Mouse (Mus musculus): ENCODE data around the gene Btrc. TPM values are rescaled to one million over a fixed set of nuclear protein-coding genes. Genes with fewer than 3 reads are reported as not detected.
A peak's percentile ranks its signal among the peaks of the same experiment; 100 is the strongest.

Gene Btrc
- polyA plus RNA-seq, 1 experiment from 2014 or later, result 54.3 TPM

DNA sequence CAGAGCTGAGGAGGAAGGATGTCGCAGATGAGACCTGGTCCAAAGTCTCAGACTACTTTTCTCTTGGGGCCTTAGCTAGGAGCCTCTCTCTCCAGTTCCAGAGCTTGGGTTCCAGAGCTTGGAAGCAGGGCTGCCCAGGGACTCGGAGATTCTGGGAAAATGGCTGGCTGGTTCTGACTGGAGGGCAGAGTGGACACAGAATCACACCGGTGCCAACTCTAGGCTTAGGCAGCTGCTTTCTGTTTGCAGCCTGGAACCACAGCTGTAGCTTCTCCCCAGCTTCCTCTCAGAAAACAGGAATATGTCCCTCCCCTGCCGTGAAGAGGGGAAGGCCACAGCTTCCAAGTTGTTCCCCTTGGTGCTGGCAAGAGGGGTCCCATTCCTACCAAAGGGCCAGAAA lies 186.4 kb downstream of the Btrc start:
- Histone ChIP-seq H3K9me3 (ENCODE audit: low read length) (no peaks in the 10 kb centered on the region), H3K4me1 (ENCODE audit: insufficient read depth, low read length) (peaks cover 22% of the 10 kb centered on the region), H3K27ac (ENCODE audit: low read length) (no peak overlapping the region), H3K36me3 (ENCODE audit: insufficient read depth, low read length) (peaks cover 15% of the 10 kb centered on the region; the same call in 1 of the 2 replicates), H3K4me3 (ENCODE audit: low read length) (no peak overlapping the region), H3K27me3 (ENCODE audit: insufficient read depth, low read length) (peaks cover 18% of the 10 kb centered on the region), H3K4me2 (replicated peaks; ENCODE audit: low read depth, low read length) (no peak overlapping the region), H3K9ac (replicated peaks; ENCODE audit: low read length) (no peak overlapping the region)
- WGBS, result 69% methylated on average over 4 of the region's 4 CpGs
- no peak for ATAC-seq (ENCODE audit: low FRiP score, low TSS enrichment)

DNA sequence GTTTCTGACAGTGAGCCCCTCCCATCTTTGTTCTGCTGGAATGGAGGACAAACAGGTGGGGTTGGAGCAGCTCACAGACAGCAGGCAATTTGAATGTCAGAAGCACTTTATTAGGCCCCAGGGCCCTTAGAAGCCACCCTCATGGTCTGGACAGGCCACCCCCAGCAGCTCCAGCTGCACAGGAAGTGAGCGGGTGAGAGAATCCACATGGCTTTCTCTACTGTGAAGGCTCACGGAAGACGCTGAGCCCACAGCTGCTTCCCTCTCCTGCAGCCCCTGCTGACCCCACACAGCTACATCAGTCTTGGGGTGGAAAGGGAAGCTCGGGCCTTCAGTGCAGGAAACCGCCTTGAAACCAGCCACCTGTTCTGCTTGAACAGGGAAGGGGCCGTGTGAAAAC lies 188.7 kb downstream of the Btrc start:
- H3K4me1 ChIP-seq (ENCODE audit: insufficient read depth, low read length), result peaks cover 22% of the 10 kb centered on the region
- H3K4me3 ChIP-seq (ENCODE audit: low read length), result no peak overlapping the region
- peaks cover 20% of the 10 kb centered on the region for H3K36me3 ChIP-seq (ENCODE audit: insufficient read depth, low read length)
- H3K27me3 ChIP-seq (ENCODE audit: insufficient read depth, low read length), result peaks cover 3% of the 10 kb centered on the region; the same call in 1 of the 2 replicates
- H3K27ac ChIP-seq (ENCODE audit: low read length), result peak overlapping the region; percentile 47
- WGBS, result 25% methylated on average over 6 of the region's 6 CpGs
- H3K9me3 ChIP-seq (ENCODE audit: low read length), result no peaks in the 10 kb centered on the region
- H3K9ac ChIP-seq (replicated peaks; ENCODE audit: low read length), result no peak overlapping the region
- ATAC-seq (ENCODE audit: low FRiP score, low TSS enrichment), result peak; percentile 66
- no peak overlapping the region for H3K4me2 ChIP-seq (replicated peaks; ENCODE audit: low read depth, low read length)

DNA sequence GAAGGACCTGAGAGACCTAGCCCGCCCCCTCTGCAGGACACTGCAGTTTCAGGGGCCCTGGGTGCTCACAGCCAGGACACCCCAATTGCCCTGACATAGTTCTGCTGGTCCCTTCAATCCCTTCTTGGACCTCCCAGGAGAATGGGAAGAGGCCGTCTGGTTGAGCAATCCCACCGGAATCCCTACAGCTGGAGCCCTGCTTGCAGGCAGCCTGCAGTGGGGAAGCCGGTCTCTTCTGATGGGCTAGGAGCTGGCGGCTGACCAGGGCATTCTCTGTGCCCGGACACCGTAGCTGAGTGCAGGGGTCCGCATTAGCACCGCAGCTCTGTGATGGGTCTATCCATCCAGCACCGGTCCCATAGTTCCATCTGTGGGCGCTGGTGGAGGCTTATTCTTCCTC lies 190.6 kb downstream of the Btrc start:
- H3K36me3 ChIP-seq (ENCODE audit: insufficient read depth, low read length), result peaks cover 23% of the 10 kb centered on the region
- no peak for ATAC-seq (ENCODE audit: low FRiP score, low TSS enrichment)
- no peak overlapping the region for H3K4me3 ChIP-seq (ENCODE audit: low read length)
- H3K9me3 ChIP-seq (ENCODE audit: low read length), result no peaks in the 10 kb centered on the region
- no peak overlapping the region for H3K9ac ChIP-seq (replicated peaks; ENCODE audit: low read length)
- H3K27me3 ChIP-seq (ENCODE audit: insufficient read depth, low read length), result no peaks in the 10 kb centered on the region
- 95% methylated on average over 11 of the region's 11 CpGs for WGBS
- no peak overlapping the region for H3K4me2 ChIP-seq (replicated peaks; ENCODE audit: low read depth, low read length)
- no peak overlapping the region for H3K27ac ChIP-seq (ENCODE audit: low read length)
- H3K4me1 ChIP-seq (ENCODE audit: insufficient read depth, low read length), result peaks cover 17% of the 10 kb centered on the region

DNA sequence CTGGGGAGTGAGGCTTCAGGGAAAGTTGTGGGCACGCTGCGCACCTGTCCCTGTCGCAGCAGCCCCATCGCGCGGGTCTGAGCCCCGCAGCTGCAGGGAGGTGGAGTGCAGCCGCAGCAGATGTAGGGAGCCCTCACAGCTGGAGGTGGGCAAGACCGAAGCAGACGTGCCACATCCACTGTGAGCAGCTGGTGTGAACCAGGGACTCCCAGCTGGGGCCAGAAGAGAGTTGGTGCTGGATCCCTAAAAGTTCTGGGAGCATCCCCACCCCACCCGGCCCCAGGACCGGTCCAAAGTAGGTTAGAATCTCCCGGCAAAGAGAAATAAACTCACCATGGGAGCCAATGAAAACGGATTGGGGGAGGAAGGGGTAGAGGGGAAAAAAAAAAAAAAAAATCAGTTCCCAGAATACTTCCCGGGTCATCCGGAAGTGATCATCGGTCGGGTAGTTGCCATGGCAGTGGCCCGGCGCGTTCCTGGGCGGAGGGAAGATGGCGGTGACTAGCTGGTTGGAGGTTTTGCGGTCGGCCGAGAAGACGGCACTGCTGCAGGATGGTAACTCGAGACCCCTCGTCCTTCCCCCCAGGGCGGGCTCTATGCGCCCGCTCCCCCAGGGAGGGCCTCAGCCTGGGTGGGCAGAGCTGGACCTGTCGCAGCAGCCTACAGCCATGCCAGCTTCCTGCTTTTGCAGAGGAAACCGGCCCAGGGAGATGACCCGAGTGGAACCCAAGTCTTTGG lies 196.8 kb downstream of the Btrc start, which contains the start of the genes Poll and Gm17018:
Gene Poll (minus strand): TSS at position 379 of the 738 bp plus-strand sequence.
Gene Gm17018 (plus strand): TSS at position 463 of the 738 bp plus-strand sequence.
- Histone ChIP-seq H3K4me1 (ENCODE audit: insufficient read depth, low read length) (peaks cover 16% of the 10 kb centered on the region), H3K4me3 (ENCODE audit: low read length) (peak within 1 kb of the TSS; percentile 84), H3K9me3 (ENCODE audit: low read length) (no peaks in the 10 kb centered on the region), H3K27ac (ENCODE audit: low read length) (peak within 1 kb of the TSS; percentile 51), H3K36me3 (ENCODE audit: insufficient read depth, low read length) (peaks cover 9% of the 10 kb centered on the region), H3K9ac (replicated peaks; ENCODE audit: low read length) (peak within 1 kb of the TSS; percentile 72), H3K27me3 (ENCODE audit: insufficient read depth, low read length) (no peaks in the 10 kb centered on the region), H3K4me2 (replicated peaks; ENCODE audit: low read depth, low read length) (peak within 1 kb of the TSS; percentile 70)
- ATAC-seq (ENCODE audit: low FRiP score, low TSS enrichment), result peak; percentile 88
- WGBS, result 0% methylated on average over 35 of the region's 35 CpGs

DNA sequence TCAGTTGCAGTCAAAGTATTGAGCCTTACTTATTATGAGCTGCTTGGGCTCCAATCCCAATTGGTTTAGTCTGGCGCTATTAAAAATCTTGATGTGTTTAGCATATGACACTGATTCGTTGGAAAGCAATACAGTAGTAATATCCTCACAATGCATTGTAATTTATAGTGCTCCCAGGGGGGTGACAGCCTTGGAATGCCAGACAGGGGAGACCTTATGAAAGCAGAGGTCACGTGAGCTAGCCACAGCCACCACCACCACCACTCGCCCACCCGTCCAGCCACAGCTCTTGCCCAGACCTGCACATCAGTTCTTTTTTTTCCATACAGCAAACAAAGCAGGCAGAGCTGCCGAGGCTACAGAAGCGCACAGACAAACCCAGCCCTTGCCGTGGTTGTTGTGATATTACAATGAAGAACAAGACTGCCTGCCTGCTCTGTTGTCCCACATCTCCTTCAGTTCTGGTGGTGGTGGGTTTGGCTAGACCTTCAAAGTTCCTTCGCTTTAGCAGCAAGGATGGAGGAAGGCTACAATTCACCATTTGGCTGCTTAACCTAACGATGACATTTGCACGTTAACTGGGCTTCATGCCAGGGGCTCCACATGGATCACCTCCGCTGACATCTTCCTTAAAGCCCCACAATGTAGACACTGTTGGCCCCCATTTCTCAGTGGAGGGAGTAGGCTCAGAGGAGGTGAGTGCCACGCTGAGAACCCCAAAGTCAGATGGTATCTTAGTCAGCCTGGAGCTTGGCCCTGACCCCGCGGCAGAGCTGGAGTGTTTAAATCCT lies 202.6 kb downstream of the Btrc start:
- Histone ChIP-seq H3K9ac (replicated peaks; ENCODE audit: low read length) (no peak overlapping the region), H3K4me3 (ENCODE audit: low read length) (no peak overlapping the region), H3K36me3 (ENCODE audit: insufficient read depth, low read length) (no peaks in the 10 kb centered on the region), H3K4me2 (replicated peaks; ENCODE audit: low read depth, low read length) (no peak overlapping the region), H3K9me3 (ENCODE audit: low read length) (no peaks in the 10 kb centered on the region), H3K27me3 (ENCODE audit: insufficient read depth, low read length) (no peaks in the 10 kb centered on the region), H3K4me1 (ENCODE audit: insufficient read depth, low read length) (peaks cover 30% of the 10 kb centered on the region), H3K27ac (ENCODE audit: low read length) (no peak overlapping the region)
- no peak for ATAC-seq (ENCODE audit: low FRiP score, low TSS enrichment)
- WGBS, result 40% methylated on average over 15 of the region's 15 CpGs

DNA sequence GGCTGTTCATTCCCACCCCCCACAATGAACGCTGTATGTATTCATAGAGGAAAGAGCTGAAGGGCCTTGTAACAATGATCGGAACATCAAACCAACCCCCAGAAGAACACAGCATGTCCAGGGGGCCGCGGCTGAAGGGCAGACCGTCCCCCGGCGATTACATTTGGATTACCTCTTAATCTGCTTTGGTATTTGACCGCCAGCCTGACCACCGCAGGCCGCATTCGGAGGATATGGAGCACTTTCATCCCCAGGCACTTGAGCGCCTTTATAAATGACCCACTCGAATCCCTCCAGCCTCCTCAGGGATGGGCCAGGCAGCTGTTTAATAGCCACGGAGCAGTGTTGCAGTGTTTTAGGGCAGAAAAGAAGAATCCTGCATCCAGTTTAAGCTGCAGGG lies 203.8 kb downstream of the Btrc start:
- Histone ChIP-seq H3K27me3 (ENCODE audit: insufficient read depth, low read length) (no peaks in the 10 kb centered on the region), H3K9me3 (ENCODE audit: low read length) (no peaks in the 10 kb centered on the region), H3K27ac (ENCODE audit: low read length) (no peak overlapping the region), H3K4me2 (replicated peaks; ENCODE audit: low read depth, low read length) (no peak overlapping the region), H3K36me3 (ENCODE audit: insufficient read depth, low read length) (peaks cover 7% of the 10 kb centered on the region), H3K4me3 (ENCODE audit: low read length) (no peak overlapping the region), H3K9ac (replicated peaks; ENCODE audit: low read length) (no peak overlapping the region), H3K4me1 (ENCODE audit: insufficient read depth, low read length) (peaks cover 25% of the 10 kb centered on the region)
- 57% methylated on average over 14 of the region's 14 CpGs for WGBS
- no peak for ATAC-seq (ENCODE audit: low FRiP score, low TSS enrichment)

DNA sequence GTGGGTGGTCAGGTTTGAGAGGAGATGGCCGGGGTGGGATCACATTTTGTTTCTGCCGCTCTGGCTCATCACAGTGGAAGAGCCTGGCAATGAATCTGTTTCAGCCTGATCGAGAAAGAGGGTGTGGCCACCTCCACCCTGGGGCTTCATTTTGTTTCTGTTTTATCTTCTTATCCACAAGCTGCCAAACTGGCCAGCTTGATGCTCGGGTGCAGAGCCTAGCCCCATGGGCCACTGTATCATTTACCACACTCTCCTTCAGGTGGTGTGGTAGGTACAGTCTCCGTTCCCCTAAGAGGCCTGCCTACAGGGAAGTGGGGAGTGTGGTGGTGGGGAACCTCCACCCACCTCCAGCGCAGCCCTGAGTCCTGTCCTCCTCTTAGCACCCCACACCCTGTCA lies 209.5 kb downstream of the Btrc start:
- Histone ChIP-seq H3K9me3 (ENCODE audit: low read length) (no peaks in the 10 kb centered on the region), H3K4me2 (replicated peaks; ENCODE audit: low read depth, low read length) (no peak overlapping the region), H3K27ac (ENCODE audit: low read length) (no peak overlapping the region), H3K27me3 (ENCODE audit: insufficient read depth, low read length) (no peaks in the 10 kb centered on the region), H3K4me1 (ENCODE audit: insufficient read depth, low read length) (peaks cover 29% of the 10 kb centered on the region), H3K36me3 (ENCODE audit: insufficient read depth, low read length) (peaks cover 17% of the 10 kb centered on the region), H3K9ac (replicated peaks; ENCODE audit: low read length) (no peak overlapping the region), H3K4me3 (ENCODE audit: low read length) (no peak overlapping the region)
- WGBS, result 77% methylated on average over 6 of the region's 6 CpGs
- no peak for ATAC-seq (ENCODE audit: low FRiP score, low TSS enrichment)

DNA sequence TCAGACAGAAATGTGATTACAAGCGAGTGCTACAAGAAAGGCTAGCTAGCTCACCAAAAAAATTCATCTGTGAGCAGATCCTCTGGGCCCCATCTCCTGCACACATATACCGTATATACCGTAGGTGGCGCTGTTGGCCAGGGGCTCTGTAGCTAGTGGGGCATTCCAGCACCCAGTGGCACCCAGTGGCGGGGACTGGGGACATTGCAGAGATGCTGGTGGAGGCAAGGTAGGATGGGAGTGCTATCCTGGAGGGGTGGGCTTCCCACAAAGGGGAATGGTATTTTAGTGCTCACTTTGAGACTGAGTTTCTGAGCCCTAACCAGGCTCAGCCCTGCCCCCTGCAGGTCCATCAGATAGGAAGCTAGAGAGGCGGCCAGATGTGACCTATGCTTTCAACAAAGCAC lies 210.3 kb downstream of the Btrc start:
- Histone ChIP-seq H3K4me2 (replicated peaks; ENCODE audit: low read depth, low read length) (no peak overlapping the region), H3K36me3 (ENCODE audit: insufficient read depth, low read length) (peaks cover 25% of the 10 kb centered on the region), H3K4me3 (ENCODE audit: low read length) (no peak overlapping the region), H3K27ac (ENCODE audit: low read length) (no peak overlapping the region), H3K4me1 (ENCODE audit: insufficient read depth, low read length) (peaks cover 29% of the 10 kb centered on the region), H3K27me3 (ENCODE audit: insufficient read depth, low read length) (no peaks in the 10 kb centered on the region), H3K9me3 (ENCODE audit: low read length) (no peaks in the 10 kb centered on the region), H3K9ac (replicated peaks; ENCODE audit: low read length) (no peak overlapping the region)
- WGBS, result 17% methylated on average over 6 of the region's 6 CpGs
- peak; percentile 59; the same call in 1 of the 2 replicates for ATAC-seq (ENCODE audit: low FRiP score, low TSS enrichment)

DNA sequence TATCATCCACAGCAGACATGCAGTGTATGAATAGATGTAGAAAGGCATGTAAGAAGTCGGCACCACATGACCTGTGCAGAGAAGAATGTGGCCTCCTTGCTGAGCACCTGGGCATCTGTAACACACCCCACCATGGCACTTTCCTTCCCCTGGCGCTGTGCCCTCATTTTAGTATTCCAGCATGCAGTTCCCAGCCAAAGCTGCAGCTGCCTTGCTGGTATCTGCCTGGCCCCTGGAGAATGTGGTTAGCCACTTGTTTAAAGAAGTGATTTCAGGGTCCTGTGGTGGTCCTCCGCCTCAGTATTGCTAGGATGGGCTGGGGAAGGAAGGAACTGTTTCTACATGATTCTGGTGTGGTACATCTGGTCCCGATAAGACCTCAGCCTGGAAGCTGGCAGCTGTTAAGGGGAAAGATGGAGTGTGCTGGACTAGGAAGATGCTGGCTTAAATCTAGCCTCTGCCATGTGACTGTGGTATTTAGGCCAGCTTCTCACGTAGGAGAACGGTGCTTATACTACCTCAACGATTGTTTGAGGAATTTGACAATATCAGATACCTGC lies 210.9 kb downstream of the Btrc start:
- 76% methylated on average over 7 of the region's 7 CpGs for WGBS
- no peaks in the 10 kb centered on the region for H3K9me3 ChIP-seq (ENCODE audit: low read length)
- peaks cover 30% of the 10 kb centered on the region for H3K36me3 ChIP-seq (ENCODE audit: insufficient read depth, low read length)
- no peak overlapping the region for H3K4me3 ChIP-seq (ENCODE audit: low read length)
- H3K9ac ChIP-seq (replicated peaks; ENCODE audit: low read length), result no peak overlapping the region
- peaks cover 29% of the 10 kb centered on the region for H3K4me1 ChIP-seq (ENCODE audit: insufficient read depth, low read length)
- no peak overlapping the region for H3K4me2 ChIP-seq (replicated peaks; ENCODE audit: low read depth, low read length)
- no peaks in the 10 kb centered on the region for H3K27me3 ChIP-seq (ENCODE audit: insufficient read depth, low read length)
- ATAC-seq (ENCODE audit: low FRiP score, low TSS enrichment), result no peak
- no peak overlapping the region for H3K27ac ChIP-seq (ENCODE audit: low read length)

All from kidney, embryonic 16.5 days (tissue).